Mouse (Mus musculus): ENCODE results near the gene Cep95. TPM values are rescaled to one million over a fixed set of nuclear protein-coding genes. Genes with fewer than 3 reads are reported as not detected.

Gene Cep95
- total RNA-seq, 2 experiments from 2014 or later = 25.2 to 58.1 TPM

GRCm38 (mm10) chr11:106851438-106851837 is 62.4 kb downstream of the Cep95 start:
- ATAC-seq (replicated peaks; ENCODE audit: low FRiP score, low TSS enrichment, poor library complexity, severe bottlenecking) = no peak

Other genes starting within 250 kb of the Cep95 start
- gene Tex2, start 175.8 kb upstream of the Cep95 start, total RNA-seq (2014; fragmentation: Nextera tagmentation) = 23.4 and 24.2 TPM in 2 replicates
- gene Tex2, start 175.8 kb upstream of the Cep95 start, total RNA-seq (2017) = 22.4 and 32.8 TPM in 2 replicates
- gene Pecam1, start 38.6 kb upstream of the Cep95 start, total RNA-seq (2014; fragmentation: Nextera tagmentation) = 9.2 and 11.1 TPM in 2 replicates
- gene Pecam1, start 38.6 kb upstream of the Cep95 start, total RNA-seq (2017) = 8.8 and 14.6 TPM in 2 replicates
- 1.3 and 2.7 TPM in 2 replicates for gene Milr1, start 38.0 kb upstream of the Cep95 start, total RNA-seq (2014; fragmentation: Nextera tagmentation)
- 3.4 and 3.5 TPM in 2 replicates for gene Milr1, start 38.0 kb upstream of the Cep95 start, total RNA-seq (2017)
- 6.8 and 15.3 TPM in 2 replicates for gene Polg2, start 9.7 kb upstream of the Cep95 start, total RNA-seq (2014; fragmentation: Nextera tagmentation)
- gene Polg2, start 9.7 kb upstream of the Cep95 start, total RNA-seq (2017) = 16.4 and 18.1 TPM in 2 replicates
- gene Ddx5, start 67 bp upstream of the Cep95 start, total RNA-seq (2014; fragmentation: Nextera tagmentation) = 569 and 578 TPM in 2 replicates
- gene Ddx5, start 67 bp upstream of the Cep95 start, total RNA-seq (2017) = 1,198 and 1,708 TPM in 2 replicates
- gene Smurf2, start 131.5 kb downstream of the Cep95 start, total RNA-seq (2014; fragmentation: Nextera tagmentation) = 12.0 and 13.1 TPM in 2 replicates
- gene Smurf2, start 131.5 kb downstream of the Cep95 start, total RNA-seq (2017) = 22.0 and 24.5 TPM in 2 replicates
- 179 and 203 TPM in 2 replicates for gene Kpna2, start 210.3 kb downstream of the Cep95 start, total RNA-seq (2014; fragmentation: Nextera tagmentation)
- gene Kpna2, start 210.3 kb downstream of the Cep95 start, total RNA-seq (2017) = 146 and 149 TPM in 2 replicates
- gene 1810010H24Rik, start 236.4 kb downstream of the Cep95 start, total RNA-seq (2014; fragmentation: Nextera tagmentation) = 1.7 TPM in 1 of 2 replicates, not detected in the other
- 1.3 TPM in 1 of 2 replicates, not detected in the other for gene 1810010H24Rik, start 236.4 kb downstream of the Cep95 start, total RNA-seq (2017)